Mouse (Mus musculus): ENCODE data around the gene Lama2.

DNA sequence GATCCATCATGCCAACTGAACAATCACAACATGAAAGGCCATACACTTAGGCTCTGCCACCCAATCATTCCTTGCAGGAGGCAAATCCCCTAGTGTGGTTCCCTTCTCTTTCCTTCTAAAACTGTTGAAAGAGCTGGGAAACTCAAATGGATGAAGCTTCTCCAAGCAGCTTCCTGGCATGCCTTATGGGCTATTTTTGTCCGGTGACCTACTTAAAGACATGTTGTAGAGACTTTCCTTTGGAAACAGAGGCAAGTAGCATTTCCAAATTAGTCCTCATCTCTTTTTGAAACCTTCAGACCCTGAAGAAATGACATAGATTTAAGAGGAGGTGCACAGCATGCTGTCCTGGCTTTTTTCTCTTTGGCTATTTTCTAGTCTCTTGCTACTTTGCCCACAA lies 131.1 kb downstream of the Lama2 start:
- TF ChIP-seq CTCF (IDR thresholded peaks at IDR 0.05) (no peak), EP300 (IDR thresholded peaks at IDR 0.05) (no peak)

Measured in lung, postnatal 0 days (tissue).